Mouse (Mus musculus) bone marrow macrophage, adult 2 months (primary cell): ENCODE measurements around the gene Tmem104.

Experiments
- CTCF ChIP-seq: IDR thresholded peaks from 2 replicates; pipeline ENCODE4 v1.5.1; 2012; ENCODE audit warnings: low read depth, mild to moderate bottlenecking, low read length, moderate library complexity
- POLR2A ChIP-seq: IDR thresholded peaks from 2 replicates; pipeline ENCODE4 v1.6.1; 2012; ENCODE audit warnings: mild to moderate bottlenecking, low read depth, low read length, borderline replicate concordance

DNA sequence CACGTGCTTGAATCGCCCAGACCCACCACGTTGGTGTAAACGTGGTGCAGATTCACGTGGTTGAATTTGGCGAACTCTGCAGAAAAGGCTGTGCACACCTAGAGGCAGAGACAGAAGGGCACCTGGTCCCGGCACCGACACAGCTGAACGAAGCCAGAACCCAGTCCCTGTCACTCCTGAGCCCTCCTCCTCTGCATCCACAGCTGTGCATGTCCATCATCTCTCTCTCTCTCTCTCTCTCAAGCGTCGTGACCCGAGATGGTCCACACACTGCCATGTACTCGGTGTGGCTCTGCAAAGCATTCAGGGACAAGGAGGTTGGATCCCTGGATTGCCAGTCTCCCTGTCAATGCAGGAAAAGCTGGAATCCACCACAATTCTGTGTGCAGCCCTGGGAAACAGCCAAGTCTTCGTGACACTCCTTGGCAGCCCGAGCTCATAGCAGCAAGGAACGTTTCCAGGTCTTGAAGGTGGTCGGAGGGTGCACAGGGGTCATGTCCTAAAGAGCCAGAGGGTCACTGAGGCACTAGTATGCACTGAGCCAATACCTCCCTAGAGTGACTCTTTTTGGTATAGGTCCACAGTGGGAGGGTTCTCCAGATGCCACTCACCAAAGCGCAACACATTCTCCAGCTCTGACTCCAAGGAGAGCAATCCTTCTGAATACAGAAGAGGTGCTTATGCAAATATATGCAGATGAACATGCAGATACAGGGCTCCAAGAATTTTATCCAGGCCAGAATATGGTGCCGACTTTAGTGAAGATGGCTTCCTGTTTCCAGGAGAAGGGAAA, 99.1 kb downstream of the Tmem104 start:
- no peak for TF ChIP-seq POLR2A
- TF ChIP-seq CTCF = no peak
